Mouse (Mus musculus) thymus, adult 2 months (tissue): ENCODE data around the gene Nckap5. TPM values are rescaled to one million over a fixed set of nuclear protein-coding genes. Genes with fewer than 3 reads are reported as not detected.

Experiments
- DNase-seq: peaks from one replicate; pipeline ENCODE4 v3.0.0; 2021
- H3K27ac ChIP-seq: fragments of 200-500 bp; 2 replicates; pipeline ENCODE4 v1.5.1; 2012; ENCODE audit warnings: low read length, control low read depth; ENCODE audit not compliant: control insufficient read depth, insufficient read depth
- H3K27me3 ChIP-seq: fragments of 200-500 bp; 2 replicates; pipeline ENCODE4 v1.6.1; 2012; ENCODE audit warnings: mild to moderate bottlenecking, low read length, moderate library complexity, mixed read lengths; ENCODE audit not compliant: control insufficient read depth, insufficient read depth
- H3K36me3 ChIP-seq: fragments of 200-500 bp; 2 replicates; pipeline ENCODE4 v1.6.1; 2012; ENCODE audit warnings: mild to moderate bottlenecking, low read length, moderate library complexity; ENCODE audit not compliant: control insufficient read depth, insufficient read depth
- H3K4me1 ChIP-seq: fragments of 200-500 bp; replicated peaks from 2 replicates; pipeline ENCODE4 v1.6.1; 2012; ENCODE audit warnings: low read length; ENCODE audit not compliant: control insufficient read depth, insufficient read depth
- H3K4me3 ChIP-seq: fragments of 200-500 bp; 2 replicates; pipeline ENCODE4 v1.5.1; 2012; ENCODE audit warnings: mild to moderate bottlenecking, low read length, control low read depth, moderate library complexity; ENCODE audit not compliant: control insufficient read depth, insufficient read depth
- CTCF ChIP-seq: fragments of 200-500 bp; IDR thresholded peaks from 2 replicates; pipeline ENCODE4 v1.5.1; 2012; ENCODE audit warnings: mild to moderate bottlenecking, control low read depth, low read length, moderate library complexity, borderline replicate concordance; ENCODE audit not compliant: control insufficient read depth, poor library complexity, insufficient read depth; ENCODE audit errors: extremely low read depth
- POLR2A ChIP-seq: fragments of 200-500 bp; IDR thresholded peaks from 2 replicates; pipeline ENCODE4 v1.6.1; 2012; ENCODE audit warnings: mild to moderate bottlenecking, low read length, control low read depth, moderate library complexity; ENCODE audit not compliant: control insufficient read depth, poor library complexity, insufficient read depth; ENCODE audit errors: extremely low read depth
- WGBS: fragments of 180-500 bp; shearing (Covaris S2); methylation state at CpG from one replicate; pipeline ENCODE4 v1.1.7; 2018; 5-methylcytosine and 5-hydroxymethylcytosine counted together
- polyA plus RNA-seq: library from polyadenylated mRNA; depleted of rRNA; stranded (reverse); fragments of >200 nt; gene quantifications from 2 replicates; pipeline ENCODE4 v1.2.3, GENCODE M21; 2012; rRNA removed

Gene Nckap5
- polyA plus RNA-seq: 0.23 and 0.50 TPM in 2 replicates

- Histone ChIP-seq H3K4me1 (peaks cover 10% of the 10 kb centered on the region), H3K36me3 (no peaks in the 10 kb centered on the region), H3K4me3 (peak within 1 kb of the TSS; percentile 11; the same call in 1 of the 2 replicates), H3K27me3 (no peaks in the 10 kb centered on the region), H3K27ac (no peak within 1 kb of the TSS)
- no peak for TF ChIP-seq POLR2A
- TF ChIP-seq CTCF: no peak
- 8% methylated on average over 35 of the region's 35 CpGs for WGBS
- peak; percentile 13 for DNase-seq
Measured at GRCm38 (mm10) chr1:126830031-126830927, at the start of gene Nckap5. Gene Nckap5 (minus strand): TSS chr1:126830799.

GRCm38 (mm10) chr1:126877495-126877894, 46.9 kb upstream of the Nckap5 start:
- Histone ChIP-seq H3K36me3 (no peaks in the 10 kb centered on the region), H3K27ac (no peak overlapping the region), H3K4me1 (no peaks in the 10 kb centered on the region), H3K4me3 (no peak overlapping the region), H3K27me3 (no peaks in the 10 kb centered on the region)
- no peak for TF ChIP-seq CTCF
- no peak for TF ChIP-seq POLR2A
- WGBS: 96% methylated on average over 2 of the region's 2 CpGs
- DNase-seq: no peak

GRCm38 (mm10) chr1:126868372-126868771, 37.8 kb upstream of the Nckap5 start:
- H3K4me3 ChIP-seq: no peak overlapping the region
- no peak for TF ChIP-seq POLR2A
- no peak for TF ChIP-seq CTCF
- no peak overlapping the region for H3K27ac ChIP-seq
- no peaks in the 10 kb centered on the region for H3K36me3 ChIP-seq
- 92% methylated on average over 9 of the region's 9 CpGs for WGBS
- no peak for DNase-seq
- no peaks in the 10 kb centered on the region for H3K4me1 ChIP-seq
- H3K27me3 ChIP-seq: no peaks in the 10 kb centered on the region

- DNase-seq: no peak
- Histone ChIP-seq H3K27me3 (no peaks in the 10 kb centered on the region), H3K4me3 (no peak overlapping the region), H3K4me1 (no peaks in the 10 kb centered on the region), H3K27ac (no peak overlapping the region), H3K36me3 (no peaks in the 10 kb centered on the region)
- no peak for TF ChIP-seq CTCF
- TF ChIP-seq POLR2A: no peak
- WGBS: 94% methylated on average over 5 of the region's 5 CpGs
Measured at GRCm38 (mm10) chr1:126867912-126868311, 37.3 kb upstream of the Nckap5 start.

- no peak overlapping the region for H3K4me3 ChIP-seq
- TF ChIP-seq POLR2A: no peak
- TF ChIP-seq CTCF: no peak
- 87% methylated on average over 7 of the region's 7 CpGs for WGBS
- DNase-seq: no peak
- H3K27ac ChIP-seq: no peak overlapping the region
- H3K4me1 ChIP-seq: no peaks in the 10 kb centered on the region
- no peaks in the 10 kb centered on the region for H3K36me3 ChIP-seq
- no peaks in the 10 kb centered on the region for H3K27me3 ChIP-seq
Measured at GRCm38 (mm10) chr1:126865591-126866086, 35.0 kb upstream of the Nckap5 start.

- H3K4me3 ChIP-seq: no peak overlapping the region
- DNase-seq: no peak
- TF ChIP-seq CTCF (no peak), POLR2A (no peak)
- H3K36me3 ChIP-seq: no peaks in the 10 kb centered on the region
- no peaks in the 10 kb centered on the region for H3K27me3 ChIP-seq
- no peak overlapping the region for H3K27ac ChIP-seq
- WGBS: 97% methylated on average over 3 of the region's 3 CpGs
- H3K4me1 ChIP-seq: no peaks in the 10 kb centered on the region
Measured at GRCm38 (mm10) chr1:126861816-126862215, 31.2 kb upstream of the Nckap5 start.

GRCm38 (mm10) chr1:126860537-126860936, 29.9 kb upstream of the Nckap5 start:
- Histone ChIP-seq H3K27ac (no peak overlapping the region), H3K27me3 (no peaks in the 10 kb centered on the region), H3K4me1 (no peaks in the 10 kb centered on the region), H3K4me3 (no peak overlapping the region), H3K36me3 (no peaks in the 10 kb centered on the region)
- TF ChIP-seq CTCF (no peak), POLR2A (no peak)
- no peak for DNase-seq
- WGBS: 91% methylated on average over 4 of the region's 4 CpGs
